ENCODE assay signal across 8 mouse cellular contexts in the genomic region with DNA sequence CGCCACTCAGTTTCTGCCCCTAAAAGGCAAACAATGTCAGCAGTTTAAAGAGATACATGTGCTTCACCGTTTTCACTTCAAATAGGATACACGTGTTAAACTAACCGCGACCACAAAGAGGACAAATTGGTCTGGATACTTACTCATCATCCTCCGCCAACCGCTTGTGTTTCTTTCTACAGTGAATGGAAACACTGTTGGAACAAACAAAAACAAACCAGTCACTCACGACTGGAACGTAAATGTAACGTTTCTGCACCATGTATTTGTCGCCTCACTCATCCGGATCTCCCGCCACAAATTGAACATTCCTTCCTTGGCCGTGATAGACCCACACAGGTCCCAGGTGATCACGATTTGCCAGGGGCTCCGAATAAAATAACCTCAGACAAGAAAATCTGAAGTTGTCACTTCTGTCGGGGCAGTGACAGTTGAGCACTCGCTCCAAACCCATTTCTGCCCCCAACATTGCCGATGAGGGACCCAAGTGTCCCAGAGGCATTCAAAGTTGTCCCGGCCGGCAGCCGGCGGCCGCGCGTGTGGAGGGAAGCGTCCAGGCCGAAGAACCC. TPM values are rescaled to one million over a fixed set of nuclear protein-coding genes. Genes with fewer than 3 reads are reported as not detected.
DNase-seq lines count a peak whose midpoint lies in the region; ATAC-seq and TF ChIP-seq lines count a peak whose summit lies in the region.

No protein-coding gene starts in this region.

- WGBS in intestine, embryonic 14.5 days, result 1% methylated on average over 28 of the region's 28 CpGs
- WGBS in neural tube, embryonic 12.5 days, result 5% methylated on average over 28 of the region's 28 CpGs

- peaks cover 12% of the 10 kb centered on the region for H3K4me1 ChIP-seq in intestine, embryonic 14.5 days (replicated peaks; ENCODE audit: control insufficient read depth, insufficient read depth, low read length)
- peaks cover 12% of the 10 kb centered on the region for H3K4me1 ChIP-seq in neural tube, embryonic 12.5 days

- no peaks in the 10 kb centered on the region for H3K27me3 ChIP-seq in intestine, embryonic 14.5 days (replicated peaks; ENCODE audit: control insufficient read depth, insufficient read depth, low read length)
- H3K27me3 ChIP-seq in neural tube, embryonic 12.5 days (replicated peaks), result no peaks in the 10 kb centered on the region

- peak overlapping the region; percentile 68 for H3K4me2 ChIP-seq in intestine, embryonic 14.5 days (ENCODE audit: low read length)
- peak overlapping the region; percentile 82 for H3K4me2 ChIP-seq in neural tube, embryonic 12.5 days (replicated peaks)

- peak overlapping the region; percentile 97 for H3K4me3 ChIP-seq in gastrocnemius, adult 2 months
- peak overlapping the region; percentile 88 for H3K4me3 ChIP-seq in intestine, embryonic 14.5 days (ENCODE audit: low read depth, low read length)
- peak overlapping the region; percentile 91 for H3K4me3 ChIP-seq in neural tube, embryonic 12.5 days

- no peak for DNase-seq in gastrocnemius, adult 2 months
- no peak for DNase-seq in gastrocnemius, postnatal 10 days
- peak; percentile 89 for DNase-seq in 416B (ENCODE audit: low read depth)
- peak; percentile 42 for DNase-seq in embryo, embryonic 10.5 days (ENCODE audit: low spot score)
- peak; percentile 78 for DNase-seq in intestine, embryonic 14.5 days (ENCODE audit: low spot score)
- DNase-seq in layer of hippocampus, postnatal 36 days, result no peak
- no peak for DNase-seq in spleen, adult 18-20 months

- intact Hi-C loops in gastrocnemius, adult 2 months (cut with DNase I), result loop anchor here (5.0 kb wide), 1 partner anchor 54 kb away; no protein-coding TSS in a partner anchor

- peak overlapping the region; percentile 93 for H3K9ac ChIP-seq in intestine, embryonic 14.5 days (ENCODE audit: low read length)
- H3K9ac ChIP-seq in neural tube, embryonic 12.5 days, result peak overlapping the region; percentile 84

- H3K36me3 ChIP-seq in intestine, embryonic 14.5 days (ENCODE audit: control insufficient read depth, insufficient read depth, low read length), result peaks cover 23% of the 10 kb centered on the region
- H3K36me3 ChIP-seq in neural tube, embryonic 12.5 days, result 0 out of 2 replicates have a peak, but pooled peaks cover 5% of the 10 kb centered on the region

- ATAC-seq in intestine, embryonic 14.5 days (replicated peaks; ENCODE audit: low FRiP score, low TSS enrichment, low read depth), result no peak
- ATAC-seq in neural tube, embryonic 12.5 days (ENCODE audit: low FRiP score, low read depth), result peak; percentile 8; the same call in 1 of the 2 replicates

- no peaks in the 10 kb centered on the region for H3K9me3 ChIP-seq in intestine, embryonic 14.5 days (ENCODE audit: control insufficient read depth, low read length)
- H3K9me3 ChIP-seq in neural tube, embryonic 12.5 days, result no peaks in the 10 kb centered on the region

- no peak for TF ChIP-seq CTCF in gastrocnemius, adult 2 months (IDR thresholded peaks at IDR 0.05)

- peak overlapping the region; percentile 98 for H3K27ac ChIP-seq in gastrocnemius, adult 2 months
- H3K27ac ChIP-seq in intestine, embryonic 14.5 days (ENCODE audit: low read depth), result peak overlapping the region; percentile 65
- 0 out of 2 replicates have a peak overlapping the region, but pooled peaks have one; percentile 72 for H3K27ac ChIP-seq in neural tube, embryonic 12.5 days

RNA-seq across cellular contexts. Expression of a gene that starts 0.7 kb away (rescaled TPM):
- 10 to 100 TPM; 16.3 to 30.0 TPM for total RNA-seq in gastrocnemius, adult 2 months (2021)
- total RNA-seq in gastrocnemius, postnatal 10 days (2021), result 10 to 100 TPM; 11.7 TPM
- polyA plus RNA-seq in intestine, embryonic 14.5 days (2014; fragmentation: Nextera tagmentation; extraction: Ambion mirVana), result 16.8 and 17.3 TPM in 2 replicates
- polyA plus RNA-seq in neural tube, embryonic 12.5 days (2016; fragmentation: Nextera tagmentation; extraction: Ambion mirVana), result 22.3 and 23.5 TPM in 2 replicates
- 10 to 100 TPM; 18.0 to 19.1 TPM for total RNA-seq in layer of hippocampus, postnatal 36 days (2021)

RNA-seq across cellular contexts. Expression of a gene that starts 20.9 kb away (rescaled TPM):
- total RNA-seq in gastrocnemius, adult 2 months (2021), result 10 to 100 TPM; 64.5 to 70.5 TPM
- 10 to 100 TPM; 44.6 to 57.0 TPM for total RNA-seq in gastrocnemius, postnatal 10 days (2021)
- polyA plus RNA-seq in intestine, embryonic 14.5 days (2014; fragmentation: Nextera tagmentation; extraction: Ambion mirVana), result 168 and 202 TPM in 2 replicates
- polyA plus RNA-seq in neural tube, embryonic 12.5 days (2016; fragmentation: Nextera tagmentation; extraction: Ambion mirVana), result 132 and 141 TPM in 2 replicates
- total RNA-seq in layer of hippocampus, postnatal 36 days (2021), result 100 to 1,000 TPM; 109 to 139 TPM

RNA-seq across cellular contexts. Expression of a gene that starts 28.2 kb away (rescaled TPM):
- not detected for total RNA-seq in gastrocnemius, adult 2 months (2021)
- total RNA-seq in gastrocnemius, postnatal 10 days (2021), result not detected
- not detected in 2 replicates for polyA plus RNA-seq in intestine, embryonic 14.5 days (2014; fragmentation: Nextera tagmentation; extraction: Ambion mirVana)
- not detected in 2 replicates for polyA plus RNA-seq in neural tube, embryonic 12.5 days (2016; fragmentation: Nextera tagmentation; extraction: Ambion mirVana)
- total RNA-seq in layer of hippocampus, postnatal 36 days (2021), result not detected

Comparison
In these comparisons a context has a peak if more than half of its experiments do, and no peak if none do; other contexts are left out.
1. DNase-seq: peak in 416B (single experiment), embryo, embryonic 10.5 days (single experiment) and intestine, embryonic 14.5 days (single experiment); none in gastrocnemius, adult 2 months (single experiment), gastrocnemius, postnatal 10 days (single experiment), layer of hippocampus, postnatal 36 days (0 of 2) and spleen, adult 18-20 months (0 of 2).
2. Peak in every context shown above with its lines, with median percentiles within 50 percentile points of each other: H3K27ac ChIP-seq and H3K4me3 ChIP-seq.